Mouse (Mus musculus) ES-Bruce4 (cell line): ENCODE data around the gene Sema3g. TPM values are rescaled to one million over a fixed set of nuclear protein-coding genes. Genes with fewer than 3 reads are reported as not detected.

ENCODE experiments used
- H3K27ac ChIP-seq: 2 replicates; pipeline ENCODE4 v1.5.1; 2012; ENCODE audit warnings: low read length, inconsistent platforms; ENCODE audit not compliant: insufficient read depth
- H3K27me3 ChIP-seq: 2 replicates; pipeline ENCODE4 v1.6.1; 2012; ENCODE audit warnings: mild to moderate bottlenecking, low read length, inconsistent platforms; ENCODE audit not compliant: control insufficient read depth, poor library complexity, insufficient read depth, severe bottlenecking
- H3K36me3 ChIP-seq: 2 replicates; pipeline ENCODE4 v1.6.1; 2012; ENCODE audit warnings: inconsistent platforms, mild to moderate bottlenecking, low read length, moderate library complexity; ENCODE audit not compliant: control insufficient read depth, poor library complexity, insufficient read depth, severe bottlenecking
- H3K4me1 ChIP-seq: one replicate; pipeline ENCODE4 v1.8.1; 2011; ENCODE audit warnings: low read length; ENCODE audit not compliant: control insufficient read depth, insufficient read depth
- H3K4me3 ChIP-seq: 2 replicates; pipeline ENCODE4 v1.5.1; 2011; ENCODE audit warnings: low read depth, mild to moderate bottlenecking, low read length
- H3K9ac ChIP-seq: 2 replicates; pipeline ENCODE4 v1.6.1; 2012; ENCODE audit warnings: low read depth, mild to moderate bottlenecking, inconsistent platforms; ENCODE audit not compliant: poor library complexity, severe bottlenecking
- H3K9me3 ChIP-seq: replicated peaks from 2 replicates; pipeline ENCODE4 v1.6.1; 2012; ENCODE audit warnings: mild to moderate bottlenecking, low read length, inconsistent platforms; ENCODE audit not compliant: control insufficient read depth, poor library complexity, insufficient read depth, severe bottlenecking
- CTCF ChIP-seq: IDR thresholded peaks from one replicate; pipeline ENCODE4 v1.8.1; 2011; ENCODE audit warnings: low read depth, low read length
- EP300 ChIP-seq: IDR thresholded peaks from 2 replicates; pipeline ENCODE4 v1.6.1; 2011; ENCODE audit warnings: low read depth, low read length; ENCODE audit not compliant: insufficient read depth
- POLR2A ChIP-seq: IDR thresholded peaks from one replicate; pipeline ENCODE4 v1.8.1; 2011; ENCODE audit warnings: low read length; ENCODE audit not compliant: insufficient read depth
- polyA plus RNA-seq: library from polyadenylated mRNA; stranded (reverse); fragments of >200 nt; gene quantifications from 2 replicates; pipeline ENCODE4 v1.2.4, GENCODE M21; 2011; ENCODE audit warnings: low read depth; ENCODE audit not compliant: missing spikeins, insufficient read depth, insufficient read length

Gene Sema3g
- polyA plus RNA-seq, 1 experiment, result not detected

DNA sequence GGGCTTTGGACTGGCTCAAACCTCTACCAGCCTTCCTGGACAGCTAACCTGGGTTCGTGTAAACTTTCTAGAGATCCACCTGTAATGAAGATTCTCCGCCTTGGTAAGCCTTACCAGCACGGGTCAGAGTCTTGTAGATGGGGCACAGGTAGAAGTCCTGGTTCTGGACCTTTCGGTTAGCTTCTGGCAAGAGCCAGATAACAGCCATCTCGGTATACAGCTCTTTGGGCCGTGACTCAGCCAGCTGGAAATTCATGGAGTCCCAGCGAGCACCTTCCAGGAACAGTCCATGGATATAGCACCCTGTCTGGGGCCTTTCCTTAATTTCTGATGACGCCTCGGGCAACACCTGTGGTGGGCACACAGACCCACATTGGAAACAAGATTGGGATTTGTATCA is 43.3 kb downstream of the Sema3g start:
- Histone ChIP-seq H3K27ac (no peak overlapping the region), H3K36me3 (peaks cover 37% of the 10 kb centered on the region), H3K27me3 (no peaks in the 10 kb centered on the region), H3K9me3 (no peaks in the 10 kb centered on the region), H3K4me3 (no peak overlapping the region), H3K9ac (no peak overlapping the region), H3K4me1 (no peaks in the 10 kb centered on the region)
- TF ChIP-seq EP300 (no peak), CTCF (no peak), POLR2A (no peak)

DNA sequence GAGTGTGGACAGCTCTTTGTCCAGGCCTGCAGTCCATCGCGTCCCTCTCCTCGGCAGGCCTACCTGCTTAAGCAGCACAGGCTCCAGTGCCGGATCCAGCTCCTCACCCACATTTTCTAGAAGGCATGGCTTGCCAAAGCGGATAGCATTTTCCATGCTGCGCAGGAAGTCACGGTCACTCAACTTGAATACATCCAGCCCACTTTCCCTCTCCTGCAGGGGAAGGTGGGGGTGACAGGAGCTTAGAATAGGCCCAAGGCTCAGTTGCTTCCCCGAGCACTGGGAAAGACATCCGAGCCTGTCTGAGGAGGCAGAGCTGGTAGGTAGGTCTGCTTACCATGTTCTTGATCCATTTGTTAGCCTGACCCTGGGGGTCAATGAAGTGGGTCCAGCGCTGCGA is 50.0 kb downstream of the Sema3g start:
- no peaks in the 10 kb centered on the region for H3K4me1 ChIP-seq
- no peaks in the 10 kb centered on the region for H3K27me3 ChIP-seq
- H3K9ac ChIP-seq, result no peak overlapping the region
- no peak for TF ChIP-seq POLR2A
- no peak for TF ChIP-seq EP300
- no peak overlapping the region for H3K27ac ChIP-seq
- no peaks in the 10 kb centered on the region for H3K36me3 ChIP-seq
- H3K9me3 ChIP-seq, result no peaks in the 10 kb centered on the region
- no peak overlapping the region for H3K4me3 ChIP-seq

DNA sequence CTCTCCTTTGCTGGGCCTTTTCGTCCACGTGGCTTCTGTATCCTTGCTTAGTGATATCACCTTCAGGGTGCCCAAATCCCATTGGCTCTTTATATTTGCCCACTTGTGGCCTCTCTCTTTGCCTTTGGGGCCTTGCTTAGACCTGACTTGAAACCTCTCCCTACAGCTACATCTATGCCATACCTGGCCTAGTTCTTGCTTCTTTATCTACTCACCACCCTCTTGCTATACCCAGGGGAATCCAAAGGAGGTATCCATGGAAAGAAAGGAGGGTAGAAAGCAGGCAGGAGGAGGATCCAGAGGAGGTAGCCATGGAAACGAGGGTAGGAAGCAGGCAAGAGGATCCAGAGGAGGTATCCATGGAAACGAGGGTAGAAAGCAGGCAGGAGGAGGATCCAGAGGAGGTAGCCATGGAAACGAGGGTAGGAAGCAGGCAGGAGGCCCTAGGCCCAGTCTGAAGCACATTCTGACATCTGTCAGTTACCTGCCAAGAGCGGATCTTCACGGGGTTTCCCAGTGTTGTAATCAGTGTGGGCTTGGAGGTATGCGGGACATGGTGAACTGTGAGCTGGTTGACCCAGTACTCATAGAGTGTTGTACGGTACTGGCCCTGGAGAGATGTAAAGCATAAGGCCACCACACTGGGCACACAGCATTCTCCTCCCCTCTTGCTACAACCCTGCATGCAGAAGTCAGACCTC is 50.8 kb downstream of the Sema3g start:
- Histone ChIP-seq H3K36me3 (no peaks in the 10 kb centered on the region), H3K27me3 (no peaks in the 10 kb centered on the region), H3K4me1 (no peaks in the 10 kb centered on the region), H3K9me3 (no peaks in the 10 kb centered on the region), H3K9ac (no peak overlapping the region), H3K27ac (no peak overlapping the region), H3K4me3 (no peak overlapping the region)
- no peak for TF ChIP-seq CTCF
- TF ChIP-seq EP300, result no peak
- TF ChIP-seq POLR2A, result no peak

DNA sequence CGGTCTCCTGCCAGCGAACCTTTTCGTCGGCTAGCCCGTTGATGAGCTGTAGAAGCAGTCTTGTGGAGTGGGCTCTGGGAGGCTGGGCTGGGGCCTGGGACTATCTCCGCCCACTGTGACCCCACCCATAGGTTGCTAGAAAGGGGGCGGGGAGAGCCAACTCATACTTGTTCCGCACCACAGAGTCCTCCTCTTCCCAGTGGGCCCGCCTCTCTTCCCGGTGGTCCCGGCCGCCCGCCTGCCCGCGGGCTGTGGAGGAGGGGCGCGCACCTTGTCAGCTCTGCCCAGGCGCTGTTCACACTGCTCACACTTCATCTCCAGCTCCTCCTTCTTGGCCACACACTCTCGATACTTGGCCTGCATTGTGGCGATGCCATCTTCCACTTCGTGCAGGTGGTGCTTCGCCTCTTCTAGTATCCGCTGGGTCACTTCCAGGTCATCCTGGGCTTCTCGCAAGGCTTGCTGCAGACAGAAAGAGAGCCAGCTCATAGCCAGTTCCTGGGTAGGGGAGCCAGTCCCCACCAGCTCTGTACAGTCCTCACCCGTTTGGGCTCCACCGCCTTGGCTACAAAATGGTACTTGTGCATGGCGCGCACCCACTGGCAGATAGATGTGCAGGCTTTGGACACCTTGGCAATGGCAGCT is 51.9 kb downstream of the Sema3g start:
- no peak overlapping the region for H3K27ac ChIP-seq
- TF ChIP-seq CTCF (no peak), EP300 (0 out of 2 replicates have a peak, but pooled peaks have one; percentile 36), POLR2A (peak; percentile 26)
- peak overlapping the region; percentile 1; the same call in 1 of the 2 replicates for H3K9ac ChIP-seq
- no peaks in the 10 kb centered on the region for H3K9me3 ChIP-seq
- no peaks in the 10 kb centered on the region for H3K36me3 ChIP-seq
- no peaks in the 10 kb centered on the region for H3K4me1 ChIP-seq
- H3K4me3 ChIP-seq, result peak overlapping the region; percentile 50
- no peaks in the 10 kb centered on the region for H3K27me3 ChIP-seq

GRCm38 (mm10) chr14:31271121-31271520 is 53.5 kb downstream of the Sema3g start:
- TF ChIP-seq EP300, result no peak
- TF ChIP-seq POLR2A, result no peak
- no peak for TF ChIP-seq CTCF
- H3K4me1 ChIP-seq, result no peaks in the 10 kb centered on the region
- no peak overlapping the region for H3K27ac ChIP-seq

DNA sequence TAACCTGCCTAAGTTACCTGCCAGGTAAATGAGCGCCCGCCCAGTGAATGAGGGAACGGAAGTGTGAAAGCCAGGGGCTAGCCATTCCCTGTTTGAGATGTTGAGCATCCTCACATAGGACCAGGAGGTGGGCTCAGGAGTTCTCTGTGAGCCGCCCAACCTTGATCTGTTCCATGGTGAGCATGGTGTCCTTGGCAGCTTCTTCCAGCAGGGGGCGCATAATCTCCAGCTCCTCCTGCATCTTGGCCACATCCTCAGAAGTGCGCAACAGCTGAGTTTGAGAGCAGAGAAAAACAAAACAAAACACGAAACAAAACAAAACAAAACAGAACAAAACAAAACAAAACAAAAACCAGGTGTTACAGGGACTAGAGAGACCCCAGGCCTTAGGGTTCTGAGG is 54.5 kb downstream of the Sema3g start:
- Histone ChIP-seq H3K9ac (no peak overlapping the region), H3K4me1 (no peaks in the 10 kb centered on the region), H3K9me3 (no peaks in the 10 kb centered on the region), H3K27ac (no peak overlapping the region), H3K36me3 (no peaks in the 10 kb centered on the region), H3K27me3 (no peaks in the 10 kb centered on the region), H3K4me3 (no peak overlapping the region)
- TF ChIP-seq CTCF (peak; percentile 96), POLR2A (no peak), EP300 (no peak)

More at GRCm38 (mm10) chr14:31271121-31271520, 53.5 kb downstream of the Sema3g start:
- no peaks in the 10 kb centered on the region for H3K36me3 ChIP-seq
- H3K27me3 ChIP-seq, result no peaks in the 10 kb centered on the region
- H3K4me3 ChIP-seq, result no peak overlapping the region
- no peak overlapping the region for H3K9ac ChIP-seq
- no peaks in the 10 kb centered on the region for H3K9me3 ChIP-seq

Other genes starting within 250 kb of the Sema3g start
- 29.1 and 36.4 TPM in 2 replicates for gene Glt8d1, start 216.5 kb upstream of the Sema3g start, polyA plus RNA-seq
- 126 and 132 TPM in 2 replicates for gene Spcs1, start 216.2 kb upstream of the Sema3g start, polyA plus RNA-seq
- 84.5 and 86.9 TPM in 2 replicates for gene Pbrm1, start 198.7 kb upstream of the Sema3g start, polyA plus RNA-seq
- 380 and 391 TPM in 2 replicates for gene Gnl3, start 198.7 kb upstream of the Sema3g start, polyA plus RNA-seq
- gene Smim4, start 88.9 kb upstream of the Sema3g start, polyA plus RNA-seq, result 17.1 and 17.2 TPM in 2 replicates
- 141 and 173 TPM in 2 replicates for gene Nt5dc2, start 86.8 kb upstream of the Sema3g start, polyA plus RNA-seq
- 0.57 and 0.72 TPM in 2 replicates for gene Stab1, start 49.2 kb upstream of the Sema3g start, polyA plus RNA-seq
- 7.6 and 9.5 TPM in 2 replicates for gene Tnnc1, start 9.5 kb upstream of the Sema3g start, polyA plus RNA-seq
- 335 and 342 TPM in 2 replicates for gene Nisch, start 914 bp upstream of the Sema3g start, polyA plus RNA-seq
- gene Phf7, start 33.5 kb downstream of the Sema3g start, polyA plus RNA-seq, result 14.0 and 15.3 TPM in 2 replicates
- 42.2 and 44.3 TPM in 2 replicates for gene Bap1, start 33.6 kb downstream of the Sema3g start, polyA plus RNA-seq
- 2.9 and 3.0 TPM in 2 replicates for gene Dnah1, start 106.0 kb downstream of the Sema3g start, polyA plus RNA-seq
- gene Capn7, start 118.8 kb downstream of the Sema3g start, polyA plus RNA-seq, result 22.8 and 23.2 TPM in 2 replicates
- 8.6 TPM in 2 replicates for gene Sh3bp5, start 218.2 kb downstream of the Sema3g start, polyA plus RNA-seq